Mouse (Mus musculus) ES-E14 (cell line): ENCODE results near the gene Zkscan6. TPM values are rescaled to one million over a fixed set of nuclear protein-coding genes. Genes with fewer than 3 reads are reported as not detected.

Experiments used
- DNase-seq: peaks from one replicate; pipeline ENCODE4 v3.0.0-alpha.2; 2013; ENCODE audit warnings: low read depth, low spot score
- H3K27ac ChIP-seq: 2 replicates; pipeline ENCODE4 v1.5.1; 2012; ENCODE audit warnings: low read depth, mild to moderate bottlenecking, low read length, moderate library complexity, mixed read lengths; ENCODE audit not compliant: poor library complexity, insufficient read depth, severe bottlenecking
- H3K36me3 ChIP-seq: 2 replicates; pipeline ENCODE4 v1.6.1; 2012; ENCODE audit warnings: mild to moderate bottlenecking, low read length, moderate library complexity, mixed read lengths; ENCODE audit not compliant: control insufficient read depth, poor library complexity, insufficient read depth, severe bottlenecking
- H3K4me1 ChIP-seq, 2 experiments: fragments of 150-350 bp in 1 of 2; sonication (generic) in 1 of 2; 2 replicates each; pipeline ENCODE4 v1.6.1; 2012; ENCODE audit warnings: low read length in 2 of 2, mild to moderate bottlenecking in 1 of 2, mixed read lengths in 1 of 2; ENCODE audit not compliant: control insufficient read depth in 2 of 2, insufficient read depth in 2 of 2, poor library complexity in 1 of 2
- H3K4me3 ChIP-seq, 2 experiments: fragments of 150-350 bp in 1 of 2; sonication (generic) in 1 of 2; 2 replicates each; pipeline ENCODE4 v1.5.1; 2012; ENCODE audit warnings: low read length in 2 of 2, low read depth in 1 of 2, mild to moderate bottlenecking in 1 of 2, mixed read lengths in 1 of 2; ENCODE audit not compliant: insufficient read depth in 1 of 2, poor library complexity in 1 of 2, severe bottlenecking in 1 of 2
- H3K9ac ChIP-seq: 2 replicates; pipeline ENCODE4 v1.6.1; 2012; ENCODE audit warnings: low read depth, mild to moderate bottlenecking, low read length, mixed read lengths; ENCODE audit not compliant: poor library complexity, insufficient read depth, severe bottlenecking
- H3K9me3 ChIP-seq: fragments of 150-350 bp; sonication (generic); 2 replicates; pipeline ENCODE4 v1.6.1; 2012; ENCODE audit warnings: low read depth, mild to moderate bottlenecking, low read length; ENCODE audit not compliant: control insufficient read depth, insufficient read depth
- CHD2 ChIP-seq: IDR thresholded peaks from 2 replicates; pipeline ENCODE4 v1.6.1; 2014; ENCODE audit warnings: mild to moderate bottlenecking, low read depth, low read length, inconsistent platforms
- HCFC1 ChIP-seq: IDR thresholded peaks from 2 replicates; pipeline ENCODE4 v1.6.1; 2012; ENCODE audit warnings: low read length, inconsistent platforms, borderline replicate concordance; ENCODE audit not compliant: insufficient read depth
- MAFK ChIP-seq: IDR thresholded peaks from 2 replicates; pipeline ENCODE4 v1.6.1; 2014; ENCODE audit warnings: mild to moderate bottlenecking, low read depth, low read length, inconsistent platforms; ENCODE audit not compliant: insufficient read depth
- ZC3H11A ChIP-seq: IDR thresholded peaks from 2 replicates; pipeline ENCODE4 v1.6.1; 2012; ENCODE audit warnings: low read depth, mild to moderate bottlenecking, inconsistent platforms, low read length, borderline replicate concordance
- ZNF384 ChIP-seq: IDR thresholded peaks from 2 replicates; pipeline ENCODE4 v1.6.1; 2012; ENCODE audit warnings: low read depth, low read length, inconsistent platforms
- in situ Hi-C, 2 experiments: fragments of 600-800 bp; cut with MboI; formaldehyde crosslinking; loops; one replicate each; pipeline ENCODE4 v1.15.1; 2025; ENCODE audit warnings: low sequenced_read_pairs in 2 of 2, inconsistent platforms in 1 of 2; ENCODE audit not compliant: unreplicated experiment in 2 of 2
- total RNA-seq: library from RNA; depleted of rRNA; stranded (reverse); fragments of 300-350 nt; gene quantifications from 2 replicates; pipeline ENCODE4 v1.2.3, GENCODE M21; 2012

The Zkscan6 gene
- total RNA-seq, 1 experiment, result 6.3 TPM

GRCm38 (mm10) chr11:65801899-65802298 lies 5.1 kb upstream of the Zkscan6 start:
- H3K9me3 ChIP-seq, result no peaks in the 10 kb centered on the region
- no peak overlapping the region for H3K4me3 ChIP-seq
- DNase-seq, result no peak
- H3K36me3 ChIP-seq, result no peaks in the 10 kb centered on the region
- H3K9ac ChIP-seq, result no peak overlapping the region
- no peak overlapping the region for H3K27ac ChIP-seq
- in situ Hi-C loops, result loop anchor here in 1 of 2 experiments (25.0 kb wide), 1 partner anchor 1235 kb away; the partner anchor contains the start of gene Tmem220
- H3K4me1 ChIP-seq, result peaks cover 0 to 2% of the 10 kb centered on the region in 2 experiments; a peak in 1 of 4 replicates
- TF ChIP-seq HCFC1 (no peak), ZNF384 (no peak), MAFK (no peak), CHD2 (no peak), ZC3H11A (no peak)

GRCm38 (mm10) chr11:65806321-65806904 lies 562 bp upstream of the Zkscan6 start:
- Histone ChIP-seq H3K9me3 (no peaks in the 10 kb centered on the region), H3K9ac (peak overlapping the region; percentile 9), H3K36me3 (no peaks in the 10 kb centered on the region), H3K4me3 (peak overlapping the region; percentile 47 to 94), H3K4me1 (peaks cover 0 to 2% of the 10 kb centered on the region in 2 experiments; a peak in 1 of 4 replicates), H3K27ac (no peak overlapping the region)
- TF ChIP-seq ZC3H11A (no peak), MAFK (no peak), ZNF384 (no peak), HCFC1 (no peak), CHD2 (no peak)
- peak; percentile 16 for DNase-seq
- in situ Hi-C loops, result loop anchor here in 1 of 2 experiments (25.0 kb wide), 1 partner anchor 1231 kb away; the partner anchor contains the start of gene Tmem220

GRCm38 (mm10) chr11:65807601-65808000 lies 626 bp downstream of the Zkscan6 start:
- no peak for DNase-seq
- Histone ChIP-seq H3K9me3 (no peaks in the 10 kb centered on the region), H3K4me3 (peak overlapping the region; percentile 90 to 94), H3K9ac (peak overlapping the region; percentile 94), H3K36me3 (no peaks in the 10 kb centered on the region), H3K27ac (no peak overlapping the region), H3K4me1 (peaks cover 0 to 2% of the 10 kb centered on the region in 2 experiments; a peak in 2 of 4 replicates)
- TF ChIP-seq ZNF384, result no peak
- no peak for TF ChIP-seq ZC3H11A
- no peak for TF ChIP-seq HCFC1
- no peak for TF ChIP-seq MAFK
- no peak for TF ChIP-seq CHD2
- in situ Hi-C loops, result loop anchor here in 1 of 2 experiments (25.0 kb wide), 1 partner anchor 1230 kb away; the partner anchor contains the start of gene Tmem220

- no peaks in the 10 kb centered on the region for H3K9me3 ChIP-seq
- H3K27ac ChIP-seq, result no peak overlapping the region
- no peak for DNase-seq
- H3K9ac ChIP-seq, result no peak overlapping the region
- no peaks in the 10 kb centered on the region; a peak in 1 of 4 replicates for H3K4me1 ChIP-seq
- in situ Hi-C loops, result loop anchor here in 1 of 2 experiments (25.0 kb wide), 1 partner anchor 1225 kb away; the partner anchor contains the start of gene Tmem220
- TF ChIP-seq HCFC1 (no peak), ZNF384 (no peak), CHD2 (no peak), ZC3H11A (no peak), MAFK (no peak)
- peaks cover 5% of the 10 kb centered on the region; the same call in 1 of the 2 replicates for H3K36me3 ChIP-seq
- H3K4me3 ChIP-seq, result no peak overlapping the region
Measured at GRCm38 (mm10) chr11:65812088-65812487, 5.1 kb downstream of the Zkscan6 start.
